8 mouse cellular contexts compared by ENCODE assay signal in genomic region chr13:105054181-105054940, GRCm38 (mm10). TPM values are rescaled to one million over a fixed set of nuclear protein-coding genes. Genes with fewer than 3 reads are reported as not detected.
A peak's percentile ranks its signal among the peaks of the same experiment; 100 is the strongest.
DNase-seq lines count a peak whose midpoint lies in the region; ATAC-seq lines count a peak whose summit lies in the region.

Gene Rgs7bp, minus strand, starts transcription at chr13:105054930.

- H3K9ac ChIP-seq in hindbrain, embryonic 16.5 days (ENCODE audit: low read depth, low read length), result peak within 1 kb of the TSS; percentile 88

- H3K9me3 ChIP-seq in hindbrain, embryonic 16.5 days (ENCODE audit: control insufficient read depth, low read length), result no peaks in the 10 kb centered on the region

- ATAC-seq in hindbrain, embryonic 16.5 days, result peak; percentile 92

- H3K4me3 ChIP-seq in hindbrain, embryonic 16.5 days (ENCODE audit: low read length), result peak within 1 kb of the TSS; percentile 81

- under 1% methylated on average over 53 of the region's 75 CpGs for WGBS in hindbrain, embryonic 16.5 days

- H3K27me3 ChIP-seq in hindbrain, embryonic 16.5 days (replicated peaks; ENCODE audit: control insufficient read depth, insufficient read depth, low read length), result no peaks in the 10 kb centered on the region

- DNase-seq in ZHBTc4 (ENCODE audit: low read depth, low spot score), result peak; percentile 80
- peak; percentile 43 to 72 for DNase-seq in cerebellum, postnatal 4 days (ENCODE audit: low spot score in 2 of 2)
- peak; percentile 9 to 23 for DNase-seq in gastrocnemius, adult 8-10 months (ENCODE audit: low spot score in 2 of 2)
- peak; percentile 66 to 82 for DNase-seq in left cerebral cortex, adult 18-20 months (ENCODE audit: low spot score in 2 of 2)
- peak; percentile 32 for DNase-seq in lung, postnatal 25 days (ENCODE audit: low spot score)
- peak; percentile 79 for DNase-seq in retina, postnatal 1 day
- peak; percentile 61 for DNase-seq in urinary bladder, adult 2 months (ENCODE audit: low spot score)

- peak within 1 kb of the TSS; percentile 80 for H3K4me2 ChIP-seq in hindbrain, embryonic 16.5 days (ENCODE audit: low read length)

- no peaks in the 10 kb centered on the region for H3K36me3 ChIP-seq in hindbrain, embryonic 16.5 days (ENCODE audit: control insufficient read depth, insufficient read depth, low read length)

- H3K27ac ChIP-seq in hindbrain, embryonic 16.5 days (ENCODE audit: low read depth, low read length), result peak within 1 kb of the TSS; percentile 94

- peaks cover 12% of the 10 kb centered on the region for H3K4me1 ChIP-seq in hindbrain, embryonic 16.5 days (ENCODE audit: control insufficient read depth, insufficient read depth, low read depth, low read length)

RNA-seq across cellular contexts. Expression of gene Rgs7bp, which starts in this region (rescaled TPM):
- under 1 TPM; 0.61 to 0.80 (median 0.68) TPM for total RNA-seq in gastrocnemius, adult 8-10 months (2022)
- 8.9 and 9.8 TPM in 2 replicates for polyA plus RNA-seq in hindbrain, embryonic 16.5 days (2015; fragmentation: Nextera tagmentation; extraction: Ambion mirVana)
- 100 to 1,000 TPM; 164 to 171 TPM for total RNA-seq in left cerebral cortex, adult 18-20 months (2021)
- polyA plus RNA-seq in urinary bladder, adult 2 months (2012; rRNA removed), result 12.7 and 16.2 TPM in 2 replicates

Comparison
In these comparisons a context has a peak if more than half of its experiments do, and no peak if none do; other contexts are left out.
1. Peak in every context shown above with its lines: DNase-seq, ATAC-seq, H3K4me3 ChIP-seq and H3K27ac ChIP-seq.
2. RNA of gene Rgs7bp (total RNA-seq): 164 to 171 TPM in left cerebral cortex, adult 18-20 months; 0.61 to 0.80 TPM in gastrocnemius, adult 8-10 months; every median in the first group is over 10 times any median in the second.
3. Peak in DNase-seq in gastrocnemius, adult 8-10 months; RNA of the gene not detected or under 1 TPM.
4. DNase-seq: peak in every context shown above with its lines; median percentile 80 in ZHBTc4; 79 in retina, postnatal 1 day; 74 in left cerebral cortex, adult 18-20 months; 61 in urinary bladder, adult 2 months; 58 in cerebellum, postnatal 4 days; 32 in lung, postnatal 25 days; 16 in gastrocnemius, adult 8-10 months.